Mouse (Mus musculus) erythroblast, embryonic 14.5 days (primary cell): Measurements from ENCODE around the gene Gm37240.

Source experiments
- GATA1 ChIP-seq: IDR thresholded peaks from 2 replicates; pipeline ENCODE4 v1.6.1; 2012; ENCODE audit warnings: low read length, inconsistent platforms, mixed read lengths
- TAL1 ChIP-seq: IDR thresholded peaks from 3 replicates; pipeline ENCODE4 v1.6.1; 2012; ENCODE audit warnings: low read length, inconsistent platforms, mixed read lengths

- TF ChIP-seq GATA1 (no peak), TAL1 (no peak)
Measured at GRCm38 (mm10) chr3:85174542-85175469, 712.5 kb downstream of the Gm37240 start.
